Mouse (Mus musculus) ES-Bruce4 (cell line): ENCODE measurements around the gene Etv4.

Experiments
- CTCF ChIP-seq: IDR thresholded peaks from one replicate; pipeline ENCODE4 v1.8.1; 2011; ENCODE audit warnings: low read depth, low read length
- POLR2A ChIP-seq: IDR thresholded peaks from one replicate; pipeline ENCODE4 v1.8.1; 2011; ENCODE audit warnings: low read length; ENCODE audit not compliant: insufficient read depth

- TF ChIP-seq POLR2A = no peak
- TF ChIP-seq CTCF = no peak
Observed at GRCm38 (mm10) chr11:101776846-101777245, 8.3 kb downstream of the Etv4 start.
